Mouse (Mus musculus) erythroblast, embryonic 14.5 days (primary cell): ENCODE data around the gene Slc35g1.

Experiments
- GATA1 ChIP-seq: IDR thresholded peaks from 2 replicates; pipeline ENCODE4 v1.6.1; 2012; ENCODE audit warnings: low read length, inconsistent platforms, mixed read lengths
- TAL1 ChIP-seq: IDR thresholded peaks from 3 replicates; pipeline ENCODE4 v1.6.1; 2012; ENCODE audit warnings: low read length, inconsistent platforms, mixed read lengths

DNA sequence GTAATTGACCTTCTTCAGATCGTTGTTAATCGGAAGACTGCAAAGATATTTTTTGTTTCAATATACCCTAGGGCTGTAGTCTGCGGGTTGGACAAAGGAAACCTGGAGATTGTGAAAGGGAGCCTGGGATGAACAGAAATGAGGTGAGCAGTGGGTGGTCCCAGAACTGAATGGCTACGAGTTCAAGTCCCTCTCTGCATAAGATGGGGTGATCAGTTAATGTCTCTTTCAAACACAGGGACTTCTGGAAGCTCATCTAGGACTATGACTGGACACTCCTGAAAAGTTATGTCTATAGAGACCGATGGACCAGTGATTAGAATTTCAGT lies 46.8 kb upstream of the Slc35g1 start:
- TF ChIP-seq TAL1 (no peak), GATA1 (no peak)
